Mouse (Mus musculus) hindbrain, embryonic 15.5 days (tissue): ENCODE measurements at regions not wholly inside any gene's neighbourhood (a gene's known extent, or its start where the extent isn't known, plus 50 kb on each side); places are given as distances from the start of the nearest gene placed in this dataset.

Experiments
- ATAC-seq: fragments of 200-750 bp; cut with Nextera tagmentation; 2 replicates; pipeline ENCODE4 v1.8.0; 2017; ENCODE audit warnings: low read depth, moderate number of reproducible peaks, moderate TSS enrichment; ENCODE audit not compliant: low FRiP score
- H3K27ac ChIP-seq: fragments of 300-500 bp; sonication (generic); replicated peaks from 2 replicates; pipeline ENCODE4 v1.5.1; 2015; ENCODE audit warnings: mild to moderate bottlenecking, inconsistent platforms
- H3K27me3 ChIP-seq: fragments of 300-500 bp; sonication (generic); 2 replicates; pipeline ENCODE4 v1.6.1; 2015; ENCODE audit warnings: control low read depth, inconsistent platforms
- H3K36me3 ChIP-seq: fragments of 300-500 bp; sonication (generic); 2 replicates; pipeline ENCODE4 v1.6.1; 2015; ENCODE audit warnings: control low read depth, inconsistent platforms
- H3K4me1 ChIP-seq: fragments of 300-500 bp; sonication (generic); replicated peaks from 2 replicates; pipeline ENCODE4 v1.6.1; 2015; ENCODE audit warnings: control low read depth, inconsistent platforms
- H3K4me2 ChIP-seq: fragments of 300-500 bp; sonication (generic); 2 replicates; pipeline ENCODE4 v1.6.1; 2015; ENCODE audit warnings: moderate library complexity, mild to moderate bottlenecking, inconsistent platforms
- H3K4me3 ChIP-seq: fragments of 300-500 bp; sonication (generic); 2 replicates; pipeline ENCODE4 v1.5.1; 2015; ENCODE audit warnings: mild to moderate bottlenecking, inconsistent platforms
- H3K9ac ChIP-seq: fragments of 300-500 bp; sonication (generic); 2 replicates; pipeline ENCODE4 v1.6.1; 2015; ENCODE audit warnings: inconsistent platforms
- H3K9me3 ChIP-seq: fragments of 300-500 bp; sonication (generic); 2 replicates; pipeline ENCODE4 v1.6.1; 2016; ENCODE audit warnings: control low read depth, inconsistent platforms
- WGBS: fragments of 180-500 bp; shearing (Covaris S2); methylation state at CpG from one replicate; pipeline ENCODE4 v1.1.7; 2015; 5-methylcytosine and 5-hydroxymethylcytosine counted together

GRCm38 (mm10) chr14:80263173-80263572 lies 279.3 kb downstream of the Olfm4 start:
- Histone ChIP-seq H3K27me3 (no peaks in the 10 kb centered on the region), H3K36me3 (no peaks in the 10 kb centered on the region), H3K9me3 (no peaks in the 10 kb centered on the region), H3K4me1 (peaks cover 8% of the 10 kb centered on the region), H3K4me3 (no peak overlapping the region), H3K27ac (no peak overlapping the region), H3K4me2 (no peak overlapping the region), H3K9ac (no peak overlapping the region)
- 62% methylated on average over 8 of the region's 8 CpGs for WGBS
- no peak for ATAC-seq

GRCm38 (mm10) chr14:80265081-80265480 lies 281.2 kb downstream of the Olfm4 start:
- Histone ChIP-seq H3K27me3 (no peaks in the 10 kb centered on the region), H3K4me1 (peaks cover 19% of the 10 kb centered on the region), H3K4me2 (no peak overlapping the region), H3K9me3 (no peaks in the 10 kb centered on the region), H3K4me3 (no peak overlapping the region), H3K27ac (no peak overlapping the region), H3K9ac (no peak overlapping the region), H3K36me3 (no peaks in the 10 kb centered on the region)
- ATAC-seq, result no peak
- WGBS, result 83% methylated on average over 7 of the region's 7 CpGs

- Histone ChIP-seq H3K27ac (peak overlapping the region; percentile 7), H3K4me2 (peak overlapping the region; percentile 34)
- 43% methylated on average over 7 of the region's 7 CpGs for WGBS
These were observed 285.5 kb downstream of the Olfm4 start for GRCm38 (mm10) chr14:80269179-80269951.

GRCm38 (mm10) chr14:80270063-80270462 lies 286.2 kb downstream of the Olfm4 start:
- H3K36me3 ChIP-seq, result no peaks in the 10 kb centered on the region
- peak overlapping the region; percentile 34 for H3K4me2 ChIP-seq
- no peaks in the 10 kb centered on the region for H3K9me3 ChIP-seq
- peak overlapping the region; percentile 7 for H3K27ac ChIP-seq
- H3K9ac ChIP-seq, result no peak overlapping the region
- no peaks in the 10 kb centered on the region for H3K27me3 ChIP-seq
- peaks cover 19% of the 10 kb centered on the region for H3K4me1 ChIP-seq
- ATAC-seq, result peak; percentile 13; the same call in 1 of the 2 replicates
- WGBS, result 36% methylated on average over 13 of the region's 13 CpGs
- no peak overlapping the region for H3K4me3 ChIP-seq

More at GRCm38 (mm10) chr14:80269179-80269951, 285.5 kb downstream of the Olfm4 start:
- Histone ChIP-seq H3K4me3 (no peak overlapping the region), H3K27me3 (no peaks in the 10 kb centered on the region), H3K9me3 (no peaks in the 10 kb centered on the region), H3K36me3 (no peaks in the 10 kb centered on the region), H3K4me1 (peaks cover 19% of the 10 kb centered on the region), H3K9ac (no peak overlapping the region)
- peak; percentile 69; the same call in 1 of the 2 replicates for ATAC-seq

- 70% methylated on average over 4 of the region's 4 CpGs for WGBS
- no peak for ATAC-seq
- no peaks in the 10 kb centered on the region for H3K4me1 ChIP-seq
- H3K4me3 ChIP-seq, result no peak overlapping the region
- H3K27me3 ChIP-seq, result no peaks in the 10 kb centered on the region
- H3K9ac ChIP-seq, result no peak overlapping the region
- H3K4me2 ChIP-seq, result no peak overlapping the region
- H3K36me3 ChIP-seq, result no peaks in the 10 kb centered on the region
- H3K27ac ChIP-seq, result no peak overlapping the region
- H3K9me3 ChIP-seq, result no peaks in the 10 kb centered on the region
These were observed 296.3 kb downstream of the Olfm4 start for GRCm38 (mm10) chr14:80280188-80280587.

- H3K9me3 ChIP-seq, result no peaks in the 10 kb centered on the region
- no peak overlapping the region for H3K4me2 ChIP-seq
- no peaks in the 10 kb centered on the region for H3K27me3 ChIP-seq
- H3K36me3 ChIP-seq, result no peaks in the 10 kb centered on the region
- no peak overlapping the region for H3K9ac ChIP-seq
- H3K4me3 ChIP-seq, result no peak overlapping the region
- no peak for ATAC-seq
- no peaks in the 10 kb centered on the region for H3K4me1 ChIP-seq
- no peak overlapping the region for H3K27ac ChIP-seq
- 62% methylated on average over 2 of the region's 2 CpGs for WGBS
These were observed 299.8 kb downstream of the Olfm4 start for GRCm38 (mm10) chr14:80283726-80284125.

GRCm38 (mm10) chr14:80291360-80291759 lies 307.5 kb downstream of the Olfm4 start:
- no peak overlapping the region for H3K4me2 ChIP-seq
- H3K27ac ChIP-seq, result no peak overlapping the region
- no peak overlapping the region for H3K4me3 ChIP-seq
- no peaks in the 10 kb centered on the region for H3K36me3 ChIP-seq
- no peaks in the 10 kb centered on the region for H3K9me3 ChIP-seq
- ATAC-seq, result no peak
- H3K4me1 ChIP-seq, result no peaks in the 10 kb centered on the region
- H3K27me3 ChIP-seq, result no peaks in the 10 kb centered on the region
- WGBS, result 82% methylated on average over 4 of the region's 4 CpGs
- no peak overlapping the region for H3K9ac ChIP-seq

- no peak for ATAC-seq
- Histone ChIP-seq H3K36me3 (no peaks in the 10 kb centered on the region), H3K4me1 (no peaks in the 10 kb centered on the region), H3K9ac (no peak overlapping the region), H3K27me3 (no peaks in the 10 kb centered on the region), H3K4me3 (no peak overlapping the region), H3K4me2 (no peak overlapping the region), H3K27ac (no peak overlapping the region), H3K9me3 (no peaks in the 10 kb centered on the region)
- 91% methylated on average over 4 of the region's 4 CpGs for WGBS
These were observed 309.5 kb downstream of the Olfm4 start for GRCm38 (mm10) chr14:80293378-80293777.

- no peak for ATAC-seq
- H3K36me3 ChIP-seq, result no peaks in the 10 kb centered on the region
- H3K9ac ChIP-seq, result no peak overlapping the region
- H3K4me3 ChIP-seq, result no peak overlapping the region
- H3K9me3 ChIP-seq, result no peaks in the 10 kb centered on the region
- no peaks in the 10 kb centered on the region for H3K27me3 ChIP-seq
- no peaks in the 10 kb centered on the region for H3K4me1 ChIP-seq
- H3K4me2 ChIP-seq, result no peak overlapping the region
- H3K27ac ChIP-seq, result no peak overlapping the region
- WGBS, result 17% methylated on average over 2 of the region's 2 CpGs
These were observed 345.8 kb downstream of the Olfm4 start for GRCm38 (mm10) chr14:80329651-80330050.

GRCm38 (mm10) chr14:80362024-80362622 lies 378.2 kb downstream of the Olfm4 start:
- Histone ChIP-seq H3K4me2 (no peak overlapping the region), H3K9ac (no peak overlapping the region), H3K9me3 (no peaks in the 10 kb centered on the region), H3K36me3 (no peaks in the 10 kb centered on the region), H3K4me1 (no peaks in the 10 kb centered on the region), H3K4me3 (no peak overlapping the region), H3K27ac (no peak overlapping the region), H3K27me3 (no peaks in the 10 kb centered on the region)
- 0 out of 2 replicates have a peak, but pooled peaks have one; percentile 23 for ATAC-seq

- peak; percentile 54; the same call in 1 of the 2 replicates for ATAC-seq
- Histone ChIP-seq H3K27ac (no peak overlapping the region), H3K4me2 (peak overlapping the region; percentile 26; the same call in 1 of the 2 replicates), H3K27me3 (no peaks in the 10 kb centered on the region), H3K9me3 (no peaks in the 10 kb centered on the region), H3K9ac (no peak overlapping the region), H3K36me3 (no peaks in the 10 kb centered on the region), H3K4me1 (no peaks in the 10 kb centered on the region), H3K4me3 (no peak overlapping the region)
- 44% methylated on average over 11 of the region's 11 CpGs for WGBS
These were observed 385.7 kb downstream of the Olfm4 start for GRCm38 (mm10) chr14:80369448-80370153.

GRCm38 (mm10) chr14:80374290-80374689 lies 390.4 kb downstream of the Olfm4 start:
- H3K27me3 ChIP-seq, result no peaks in the 10 kb centered on the region
- H3K9me3 ChIP-seq, result no peaks in the 10 kb centered on the region
- H3K9ac ChIP-seq, result no peak overlapping the region
- no peak overlapping the region for H3K4me3 ChIP-seq
- ATAC-seq, result no peak
- no peaks in the 10 kb centered on the region for H3K4me1 ChIP-seq
- H3K27ac ChIP-seq, result no peak overlapping the region
- 79% methylated on average over 1 of the region's 1 CpGs for whole genome bisulfite sequencing
- no peak overlapping the region for H3K4me2 ChIP-seq
- H3K36me3 ChIP-seq, result no peaks in the 10 kb centered on the region
